Mouse (Mus musculus) heart, embryonic 11.5 days (tissue): ENCODE data around the gene Katna1. TPM values are rescaled to one million over a fixed set of nuclear protein-coding genes. Genes with fewer than 3 reads are reported as not detected.

ENCODE experiments used
- polyA plus RNA-seq: library from polyadenylated mRNA; unstranded; fragments of >200 nt; fragmentation: Nextera tagmentation; extraction: Ambion mirVana; gene quantifications from 2 replicates; pipeline ENCODE4 v1.2.1, GENCODE M21; 2014

Gene Katna1
- polyA plus RNA-seq, 1 experiment from 2014 or later: 39.3 TPM

Other genes with a start within 250 kb of the Katna1 start
- 2.1 and 2.8 TPM in 2 replicates for gene Lrp11, start 136.2 kb upstream of the Katna1 start, polyA plus RNA-seq
- 44.7 and 45.8 TPM in 2 replicates for gene Nup43, start 58.5 kb upstream of the Katna1 start, polyA plus RNA-seq
- gene Pcmt1, start 44.9 kb upstream of the Katna1 start, polyA plus RNA-seq: 135 and 142 TPM in 2 replicates
- gene Lats1, start 44.8 kb upstream of the Katna1 start, polyA plus RNA-seq: 4.7 and 5.3 TPM in 2 replicates
- gene Ginm1, start 66.8 kb downstream of the Katna1 start, polyA plus RNA-seq: 74.3 and 77.2 TPM in 2 replicates
- gene Ppil4, start 66.9 kb downstream of the Katna1 start, polyA plus RNA-seq: 33.7 and 35.5 TPM in 2 replicates
- 0.07 and 0.18 TPM in 2 replicates for gene Zc3h12d, start 106.5 kb downstream of the Katna1 start, polyA plus RNA-seq
- 24.8 and 28.4 TPM in 2 replicates for gene Tab2, start 230.2 kb downstream of the Katna1 start, polyA plus RNA-seq